Mouse (Mus musculus) cortical plate, adult 2 months (tissue): ENCODE measurements around the gene Pgm3.

Experiments used
- CTCF ChIP-seq: fragments of 200-500 bp; IDR thresholded peaks from 2 replicates; pipeline ENCODE4 v1.5.1; 2011; ENCODE audit warnings: mild to moderate bottlenecking, control low read depth, low read length; ENCODE audit not compliant: insufficient read depth; ENCODE audit errors: extremely low read depth
- POLR2A ChIP-seq: fragments of 200-500 bp; IDR thresholded peaks from 2 replicates; pipeline ENCODE4 v1.6.1; 2011; ENCODE audit warnings: mild to moderate bottlenecking, low read length, control low read depth; ENCODE audit not compliant: insufficient read depth; ENCODE audit errors: extremely low read depth

GRCm38 (mm10) chr9:86543451-86543850 lies 28.2 kb downstream of the Pgm3 start:
- TF ChIP-seq POLR2A: no peak
- TF ChIP-seq CTCF: no peak
